Mouse (Mus musculus): ENCODE results near the gene Itga4.

Gene Itga4

DNA sequence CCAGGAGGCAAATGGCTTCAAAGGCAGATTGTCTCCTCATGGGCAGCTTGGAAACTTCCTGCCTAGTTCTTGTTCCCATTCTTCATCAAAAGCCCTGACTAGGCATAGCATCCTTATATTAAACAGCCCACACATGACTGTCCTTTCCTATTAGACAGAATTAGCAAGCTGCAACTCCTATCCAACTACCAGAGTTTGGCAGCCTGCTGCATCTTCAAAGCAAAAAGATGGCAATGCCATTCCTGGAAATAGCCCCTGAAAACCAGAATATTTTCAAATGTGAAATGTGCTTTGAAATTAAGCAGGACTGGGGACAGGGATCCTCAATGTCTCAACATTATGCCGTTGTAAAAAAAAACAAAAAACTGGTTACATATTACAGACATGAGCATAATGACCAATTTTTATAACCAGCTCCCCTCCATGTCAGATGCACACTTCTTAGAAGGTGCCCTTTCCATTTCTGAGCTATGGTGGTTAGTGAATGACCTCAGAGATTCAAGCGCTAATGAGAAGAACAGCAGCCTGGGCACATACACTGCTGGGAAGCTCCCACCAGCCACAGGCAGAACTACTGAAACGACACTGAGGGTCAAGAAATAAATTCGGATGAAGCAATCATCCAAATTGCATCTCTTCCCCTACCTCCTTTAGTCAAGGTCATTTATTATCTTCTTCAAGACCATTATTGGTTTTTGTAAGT lies 97.0 kb downstream of the Itga4 start:
- DNase-seq (ENCODE audit: low spot score in 2 of 2) = no peak

DNA sequence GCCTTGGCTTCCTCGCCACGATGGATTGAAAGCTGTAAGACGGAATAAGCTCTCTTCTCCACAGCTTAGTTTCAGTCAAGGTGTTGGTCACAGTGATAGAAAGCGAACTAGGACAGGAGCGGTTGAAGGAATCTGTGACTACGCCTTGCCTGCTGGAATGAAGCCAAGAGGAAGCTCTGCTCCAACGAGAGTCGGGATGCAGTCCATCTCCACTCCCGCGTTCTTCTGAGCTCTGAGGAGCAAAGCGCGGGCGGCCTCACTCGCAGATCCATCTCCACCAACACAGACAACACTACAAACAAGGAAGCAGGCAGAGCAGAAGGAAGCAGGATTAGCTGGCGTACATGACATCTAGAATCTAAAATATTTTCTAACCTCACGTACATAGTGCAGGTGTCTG lies 99.5 kb downstream of the Itga4 start:
- DNase-seq (ENCODE audit: low spot score in 2 of 2) = peak; percentile 34 to 59

DNA sequence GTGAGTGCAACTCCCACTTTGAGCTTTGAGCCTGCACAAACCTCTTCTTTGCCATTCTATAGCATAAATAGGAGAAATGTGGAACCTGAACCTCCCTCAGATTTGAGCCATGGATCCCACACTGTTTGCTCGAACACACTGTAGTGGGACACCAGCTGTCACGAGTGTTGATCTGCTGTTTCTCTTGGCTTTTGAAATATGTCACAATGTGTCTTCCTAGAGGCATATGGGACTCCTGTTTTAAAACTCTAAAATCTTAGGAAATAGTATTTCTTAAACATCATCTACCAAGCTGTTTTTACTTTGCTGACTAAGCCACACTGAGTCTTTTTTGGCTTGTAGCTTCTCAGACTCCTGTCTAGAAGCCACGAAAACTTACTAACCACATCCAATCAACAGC lies 102.6 kb downstream of the Itga4 start:
- DNase-seq (ENCODE audit: low spot score in 2 of 2) = peak in 1 of 2 experiments; percentile 17

DNA sequence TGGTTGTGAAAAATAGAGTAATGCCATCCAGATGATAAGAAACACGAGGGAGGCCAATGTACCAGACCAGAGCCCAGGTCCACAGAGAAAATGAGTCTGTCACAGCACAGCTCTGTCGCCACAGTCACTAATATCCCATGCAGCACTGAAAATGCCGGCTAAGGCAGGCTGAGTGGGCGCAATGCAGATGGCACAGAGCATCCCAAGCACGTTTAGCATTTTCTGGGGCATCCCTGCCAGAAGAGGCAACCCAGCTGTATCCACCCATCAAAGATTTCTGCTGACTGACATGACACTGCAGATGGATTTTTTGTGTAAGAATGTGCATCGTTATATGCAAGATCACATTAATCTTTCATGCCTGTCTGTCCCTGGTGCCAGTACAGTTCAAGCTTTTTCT lies 106.8 kb downstream of the Itga4 start:
- peak; percentile 19 to 49 for DNase-seq (ENCODE audit: low spot score in 2 of 2)

DNA sequence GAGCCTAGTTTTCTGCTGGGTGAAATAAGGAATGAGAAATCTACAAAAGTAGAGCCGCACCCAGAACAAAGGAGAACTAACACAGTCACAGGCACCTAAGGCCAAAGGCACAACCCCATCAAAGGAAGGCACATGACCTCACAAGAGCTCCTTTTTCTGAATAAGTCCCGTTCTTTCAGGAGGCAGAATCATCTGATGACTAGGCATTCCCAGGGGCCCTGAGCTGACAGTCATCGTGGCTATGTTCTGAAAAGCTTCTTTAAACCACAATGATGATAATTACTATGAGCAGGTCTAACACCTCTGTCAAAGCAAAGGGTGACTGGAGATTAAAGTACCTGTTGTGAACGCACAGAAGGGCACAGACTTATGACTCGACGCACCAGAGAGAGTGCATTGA lies 108.7 kb downstream of the Itga4 start:
- no peak for DNase-seq (ENCODE audit: low spot score in 2 of 2)

DNA sequence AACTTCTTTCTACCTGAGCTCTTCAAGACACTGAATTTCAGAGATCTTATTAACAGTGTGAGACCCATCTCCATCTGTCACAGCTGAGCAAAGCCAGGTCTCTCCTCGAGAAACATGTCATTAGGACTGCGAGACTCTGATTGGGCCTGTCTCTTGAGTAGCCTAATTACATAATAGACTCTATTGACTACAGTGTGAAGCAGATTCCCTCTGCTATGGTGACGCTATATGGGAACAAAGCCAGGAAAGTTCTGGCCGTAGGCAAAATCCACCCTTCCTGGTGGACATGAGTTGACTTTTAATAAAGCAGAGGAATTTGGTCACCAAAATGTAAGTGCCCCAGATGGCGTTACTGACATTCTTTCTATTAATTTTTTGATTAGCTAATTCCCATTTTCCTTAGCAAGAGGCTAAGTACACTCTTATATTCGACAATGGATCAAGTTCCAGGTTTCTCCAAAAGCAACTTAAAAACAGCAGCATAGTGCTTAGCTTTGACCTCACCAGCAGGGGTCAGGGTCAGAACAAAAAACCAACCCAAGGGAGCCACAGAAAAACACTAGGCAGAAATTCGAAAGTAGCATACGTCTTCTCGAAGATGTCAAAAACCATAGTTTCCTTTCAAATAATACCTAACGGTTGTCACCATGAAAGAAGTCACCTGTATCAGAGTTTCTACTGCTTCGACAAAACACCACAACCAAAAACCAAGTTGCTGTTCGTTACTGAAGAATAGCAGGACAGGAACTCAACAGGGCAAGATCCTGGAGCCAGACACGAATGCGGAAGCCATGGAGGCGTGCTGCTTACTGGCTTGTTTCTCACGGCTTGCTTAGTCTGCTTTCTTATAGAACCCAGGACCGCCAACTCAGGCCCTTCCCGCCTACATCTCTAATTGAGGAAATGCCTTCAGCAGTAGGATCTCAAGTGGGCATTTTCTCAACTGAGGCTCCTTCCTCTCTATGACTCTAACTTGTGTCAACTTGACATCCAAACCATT lies 112.5 kb downstream of the Itga4 start:
- no peak for DNase-seq (ENCODE audit: low spot score in 2 of 2)

DNA sequence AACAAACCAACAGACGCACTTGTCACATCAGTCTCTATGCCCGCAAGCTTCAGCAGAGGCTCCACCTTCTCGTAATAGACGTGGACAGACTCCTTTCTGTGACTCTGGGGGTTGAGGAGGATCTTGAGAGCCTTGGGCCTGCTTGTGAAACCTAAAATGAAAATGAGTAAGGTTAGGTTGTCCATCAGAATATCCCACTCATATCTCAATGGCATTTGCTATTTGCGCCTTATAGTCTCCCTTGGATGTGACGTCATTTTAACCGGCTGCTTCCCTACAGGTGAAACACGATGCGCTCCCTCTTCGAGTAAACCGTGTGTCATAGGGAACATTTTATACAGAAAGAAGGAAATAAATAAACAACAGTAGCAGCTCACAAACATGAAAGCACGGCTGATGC lies 113.4 kb downstream of the Itga4 start:
- no peak for DNase-seq (ENCODE audit: low spot score in 2 of 2)

DNA sequence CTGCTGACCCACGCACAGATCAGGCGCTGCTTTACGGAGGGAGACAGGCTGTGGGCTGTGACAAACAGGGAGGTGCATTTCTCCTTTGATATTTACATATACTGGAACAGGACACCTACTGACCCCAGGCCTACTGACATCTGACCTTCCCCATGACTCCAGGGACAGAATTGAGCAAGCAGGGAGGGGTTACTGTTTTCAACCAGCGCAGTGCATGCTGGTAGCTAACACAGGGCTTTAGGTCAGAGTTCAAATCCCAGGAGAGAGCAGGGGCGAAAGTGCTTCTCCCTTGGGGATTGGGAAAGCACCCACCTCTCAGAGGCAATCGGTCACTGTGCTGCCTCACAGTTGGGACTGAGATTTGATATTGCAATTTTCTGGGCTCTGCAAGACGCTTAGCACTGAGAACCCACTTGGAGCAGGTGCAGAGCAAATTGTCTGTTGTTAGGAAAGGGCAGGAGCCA lies 113.9 kb downstream of the Itga4 start:
- no peak for DNase-seq (ENCODE audit: low spot score in 2 of 2)

DNA sequence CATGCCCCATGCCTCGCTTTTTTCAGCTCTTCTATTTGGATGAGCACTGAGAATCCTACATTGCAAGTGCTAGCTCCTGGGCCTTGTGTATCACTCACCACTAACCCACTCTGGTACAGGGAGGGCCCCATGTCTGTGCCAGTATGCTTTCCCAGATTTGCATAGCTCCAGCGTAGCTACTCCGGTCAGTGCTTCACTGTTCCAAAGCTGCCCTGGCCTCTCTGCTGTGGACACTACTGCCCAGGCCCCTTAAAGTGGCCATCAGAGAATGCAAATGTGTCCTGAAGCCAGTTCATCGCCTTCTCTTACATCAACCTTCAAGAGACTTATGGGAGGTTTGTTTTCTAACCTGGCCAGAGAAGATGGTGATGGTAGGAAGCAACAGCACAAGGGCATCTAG lies 114.7 kb downstream of the Itga4 start:
- DNase-seq (ENCODE audit: low spot score in 2 of 2) = no peak

DNA sequence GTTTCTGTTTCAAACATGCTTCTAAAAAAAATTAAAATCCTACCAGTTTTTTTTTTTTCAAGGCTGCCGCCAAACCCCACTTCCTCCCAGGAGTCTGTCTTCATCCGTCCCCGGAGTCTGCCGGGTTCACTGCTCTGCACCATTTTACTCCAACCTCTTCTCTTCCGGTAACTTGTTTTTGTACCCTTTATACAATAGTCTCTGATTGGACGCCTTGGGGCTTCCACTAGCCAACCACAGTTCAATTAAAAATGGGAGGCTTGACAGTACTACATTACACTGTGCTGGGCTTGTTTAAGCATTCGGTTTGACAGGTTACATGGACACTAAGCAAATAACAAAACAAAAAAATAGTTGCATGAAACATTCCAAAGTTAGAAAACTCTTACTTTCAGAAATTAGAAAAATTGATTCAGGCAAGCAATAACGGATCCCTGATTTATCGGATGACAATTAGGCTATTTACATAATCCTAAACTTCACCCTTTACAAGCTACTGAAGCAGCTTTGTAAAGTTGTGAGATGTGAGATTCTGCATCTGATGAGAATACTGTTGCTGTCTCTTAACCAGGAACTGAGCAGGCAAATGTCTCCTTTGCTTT lies 115.6 kb downstream of the Itga4 start:
- DNase-seq (ENCODE audit: low spot score in 2 of 2) = no peak

DNA sequence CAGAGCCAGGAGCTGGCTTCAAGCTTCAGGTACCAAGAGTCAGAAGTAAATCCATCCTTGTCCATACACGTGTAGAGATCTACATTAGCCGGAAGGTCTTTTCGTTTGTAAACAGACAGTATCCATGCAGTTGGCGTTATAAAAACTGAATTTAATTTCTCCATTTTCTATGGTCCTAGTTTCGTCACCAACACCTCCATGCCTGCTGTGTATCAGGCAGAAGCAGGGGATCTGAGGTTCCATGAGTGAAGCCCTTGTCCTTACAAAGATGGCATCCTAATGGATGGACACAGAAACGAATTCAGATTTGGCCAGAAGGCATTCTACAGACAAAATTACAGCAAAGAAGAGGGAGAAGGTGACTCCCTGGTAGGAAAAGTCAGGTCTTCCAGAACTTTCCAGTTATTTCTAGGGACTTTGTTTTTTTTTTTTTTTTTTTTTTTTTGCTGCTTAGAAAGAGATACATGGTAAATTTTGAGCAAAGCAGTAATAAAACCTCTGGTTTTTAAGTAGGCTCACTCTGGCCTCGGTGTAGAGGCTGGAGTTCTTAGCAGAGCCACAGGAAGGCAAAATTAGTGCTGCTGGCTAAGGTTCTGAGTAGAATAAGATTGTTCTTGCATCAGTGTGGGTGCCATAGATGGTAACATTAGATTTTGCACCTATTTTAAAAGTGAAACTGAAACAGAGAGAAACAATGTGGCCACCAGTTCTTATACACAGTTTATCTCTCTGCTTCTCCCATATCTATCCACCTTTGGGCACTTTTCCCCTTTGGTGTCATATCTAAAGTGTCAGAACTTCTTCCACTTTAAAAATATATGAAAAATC lies 116.3 kb downstream of the Itga4 start:
- no peak for DNase-seq (ENCODE audit: low spot score in 2 of 2)

DNA sequence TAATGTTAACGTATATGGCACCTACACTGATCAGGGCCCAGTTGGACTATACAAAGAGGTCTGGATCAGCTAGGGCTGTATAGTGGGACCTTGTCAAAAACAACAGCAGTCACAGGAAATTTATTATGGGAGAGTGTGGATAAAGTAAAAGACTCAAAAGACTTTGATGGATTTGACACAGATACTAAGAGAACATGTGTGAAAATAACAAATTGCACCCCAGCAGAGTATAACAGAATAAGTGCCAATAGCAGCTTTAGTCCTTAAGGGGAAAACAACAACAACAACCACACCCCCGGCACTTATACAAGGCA lies 116.9 kb downstream of the Itga4 start:
- DNase-seq (ENCODE audit: low spot score in 2 of 2) = no peak

DNA sequence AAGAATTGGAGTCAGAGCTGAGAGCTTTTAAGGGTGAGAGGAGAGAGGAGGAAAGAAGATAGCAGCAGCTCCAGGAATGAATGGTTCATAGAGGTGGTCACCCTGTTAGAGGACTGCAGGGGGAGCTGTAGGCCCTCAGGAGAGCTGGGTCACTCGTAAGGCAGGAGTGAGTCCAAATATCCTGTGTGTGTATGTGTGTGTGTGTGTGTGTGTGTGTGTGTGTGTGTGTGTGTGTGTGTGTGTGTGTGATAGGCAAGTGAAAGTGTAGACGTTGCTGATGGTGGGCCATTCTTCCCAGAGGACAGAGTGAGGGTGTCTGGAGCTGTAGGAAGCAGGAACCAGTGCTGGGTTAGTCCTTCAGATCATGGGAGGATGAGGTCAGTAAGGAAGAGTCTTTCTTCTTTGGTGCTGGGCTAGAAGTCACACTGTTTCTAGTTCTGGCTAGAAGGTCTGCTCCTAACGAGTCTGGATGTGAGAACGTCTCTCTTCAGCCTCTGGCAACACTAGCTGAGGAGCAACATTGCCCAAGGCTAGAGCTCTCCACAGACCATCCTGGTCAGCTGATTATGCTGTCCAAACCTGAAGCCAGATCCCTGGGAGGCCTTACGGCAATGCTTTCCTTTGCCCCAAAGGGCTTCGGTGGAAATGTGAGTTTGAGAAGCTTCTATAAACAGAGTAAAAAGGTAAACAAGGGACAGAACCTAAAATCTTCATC lies 117.4 kb downstream of the Itga4 start:
- no peak for DNase-seq (ENCODE audit: low spot score in 2 of 2)

DNA sequence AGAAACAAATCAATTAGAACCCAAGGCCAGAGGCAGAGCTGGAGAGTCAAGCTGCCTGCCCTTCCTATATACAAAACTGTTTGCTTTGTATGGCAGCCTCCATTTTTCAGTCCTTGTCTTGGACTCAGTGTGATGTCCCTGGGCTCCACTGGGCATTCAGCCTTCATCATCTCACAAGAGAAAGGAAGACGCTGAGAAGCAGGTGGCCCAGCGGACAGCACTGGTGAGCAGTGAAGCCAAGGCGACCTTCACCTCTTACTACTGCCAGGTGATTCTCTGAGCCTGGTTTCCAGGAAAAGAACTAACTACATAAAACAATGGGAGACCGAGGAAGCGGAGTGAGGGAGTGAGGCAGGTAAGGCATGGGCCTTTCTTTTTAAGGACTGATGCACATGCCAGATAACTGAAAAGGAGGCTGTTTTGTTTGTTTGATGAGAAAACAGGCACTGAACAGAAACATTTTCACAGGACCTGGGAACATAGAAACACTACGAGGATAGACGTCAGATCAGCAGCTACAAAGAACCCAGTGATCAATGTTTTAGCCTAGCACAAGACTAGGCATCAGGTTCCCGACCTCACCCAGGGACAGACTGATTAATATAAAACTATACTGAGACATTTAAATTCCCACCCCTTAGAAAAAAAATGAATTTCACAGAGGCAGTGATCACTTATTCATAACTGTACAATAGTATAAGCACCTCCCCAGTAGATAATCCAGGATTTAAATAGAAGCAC lies 123.3 kb downstream of the Itga4 start:
- no peak for DNase-seq (ENCODE audit: low spot score in 2 of 2)

DNA sequence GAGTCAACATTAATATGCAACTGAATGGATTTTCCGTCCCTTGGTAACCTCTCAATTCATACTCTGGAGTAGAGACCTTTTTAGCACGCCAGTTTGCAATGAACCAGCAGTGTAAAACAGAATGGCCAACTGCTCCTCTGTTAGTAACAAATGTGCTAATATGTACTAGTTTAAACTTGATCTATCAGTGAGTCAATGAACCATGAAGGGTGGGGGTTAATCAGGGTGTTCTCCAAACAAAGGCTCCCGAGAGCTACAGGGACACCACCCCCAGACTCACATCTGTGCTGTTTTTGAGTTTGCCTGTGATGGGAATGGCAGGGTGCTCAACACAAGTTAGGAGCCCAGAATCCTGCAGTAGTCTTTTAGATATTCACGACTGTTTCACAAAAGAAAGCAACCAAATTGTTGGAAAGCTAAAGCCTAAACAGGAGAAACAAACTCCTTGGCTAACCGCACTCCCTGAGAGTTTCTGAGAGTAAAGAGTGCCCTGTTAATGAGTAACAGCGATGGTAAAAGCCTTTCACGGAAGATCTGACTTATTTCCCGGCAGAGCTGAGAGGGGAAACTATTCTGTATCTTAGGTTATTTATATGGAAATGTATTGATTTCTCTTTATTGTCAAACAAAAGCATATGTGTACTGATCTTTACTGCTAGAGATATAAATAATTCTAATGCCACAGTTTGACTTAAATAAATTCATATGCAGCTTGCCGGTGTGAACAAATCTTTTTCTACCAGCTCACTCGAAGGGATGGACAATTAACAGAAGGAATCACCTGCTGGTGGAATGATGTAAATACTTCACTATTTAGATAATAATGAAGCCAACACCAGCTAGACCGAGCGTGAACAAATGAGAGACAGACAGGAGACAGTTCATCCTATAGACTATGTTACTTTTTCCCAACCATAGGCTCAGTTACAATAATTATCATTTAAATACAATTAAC lies 124.1 kb downstream of the Itga4 start:
- DNase-seq (ENCODE audit: low spot score in 2 of 2) = no peak

Data from right cerebral cortex, postnatal 36 days (tissue).